Mouse (Mus musculus) lung, adult 2 months (tissue): ENCODE measurements around the gene Tra2a.

Experiments
- CTCF ChIP-seq: fragments of 200-500 bp; IDR thresholded peaks from 2 replicates; pipeline ENCODE4 v1.5.1; 2011; ENCODE audit warnings: mild to moderate bottlenecking, low read length, control low read depth; ENCODE audit not compliant: insufficient read depth
- POLR2A ChIP-seq: fragments of 200-500 bp; IDR thresholded peaks from 2 replicates; pipeline ENCODE4 v1.6.1; 2011; ENCODE audit warnings: low read depth, mild to moderate bottlenecking, control low read depth, low read length, borderline replicate concordance; ENCODE audit errors: extremely low read depth

DNA sequence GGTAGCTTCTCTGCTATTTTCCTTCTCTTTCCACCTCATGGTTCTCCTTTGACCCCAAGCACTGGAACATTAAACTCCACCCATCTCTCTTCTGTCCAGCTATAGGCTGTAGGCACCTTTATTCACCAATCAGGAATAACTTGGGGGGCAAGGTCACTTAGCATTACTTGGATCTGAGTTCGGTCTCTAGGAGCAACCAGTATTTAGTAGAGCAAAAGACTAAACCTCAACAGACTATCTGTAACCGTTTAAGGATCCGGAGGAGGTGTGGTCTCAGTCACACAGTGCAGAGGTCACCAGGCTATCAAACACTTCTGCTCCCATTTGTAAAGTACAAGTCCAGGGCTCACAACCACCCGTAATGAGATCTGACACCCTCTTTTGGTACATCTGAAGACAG, 3.9 kb upstream of the Tra2a start:
- TF ChIP-seq CTCF (no peak), POLR2A (no peak)
